Mouse (Mus musculus): ENCODE results near the gene Epn2. TPM values are rescaled to one million over a fixed set of nuclear protein-coding genes. Genes with fewer than 3 reads are reported as not detected.

The Epn2 gene
- total RNA-seq, 2 experiments from 2014 or later, result not detected

DNA sequence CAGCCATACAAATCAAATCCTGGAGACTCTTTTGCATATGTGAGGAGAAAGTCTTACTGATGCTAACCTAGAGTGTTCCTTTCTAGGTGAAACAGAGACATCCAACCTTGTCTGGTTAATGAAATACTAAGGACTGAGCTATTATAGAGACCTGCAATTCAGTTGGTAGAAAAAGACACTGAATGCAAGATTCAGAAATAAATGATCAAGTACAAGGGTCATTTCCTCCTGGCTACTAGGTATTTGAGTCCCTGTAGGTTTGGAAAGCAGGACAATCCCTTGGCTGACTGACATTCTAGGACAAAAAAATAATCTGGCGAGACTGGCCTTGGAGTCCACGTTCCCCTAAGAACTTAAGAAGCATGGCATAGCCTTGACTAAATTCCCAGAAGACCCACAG lies 33.9 kb downstream of the Epn2 start:
- ATAC-seq (replicated peaks; ENCODE audit: poor library complexity), result no peak

DNA sequence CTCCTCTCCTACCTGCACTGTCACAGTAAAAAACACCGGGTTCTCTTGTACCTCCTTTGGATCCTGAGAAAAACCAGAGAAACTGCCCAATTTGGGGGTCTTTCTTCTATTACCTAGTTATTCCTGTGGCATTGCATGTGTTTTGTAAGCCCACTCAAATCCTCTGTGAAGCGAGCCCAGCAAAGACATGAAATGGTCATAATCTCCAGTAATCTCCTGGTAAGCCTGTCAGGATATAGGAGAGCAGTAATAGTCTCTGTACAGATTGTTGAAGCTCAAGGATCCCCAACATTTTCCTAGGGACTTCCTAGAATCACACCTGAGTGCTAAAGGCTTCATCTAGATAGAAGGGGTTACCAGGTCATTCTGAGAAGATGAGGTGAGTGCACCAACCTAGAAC lies 38.4 kb downstream of the Epn2 start:
- ATAC-seq (replicated peaks; ENCODE audit: poor library complexity), result no peak

DNA sequence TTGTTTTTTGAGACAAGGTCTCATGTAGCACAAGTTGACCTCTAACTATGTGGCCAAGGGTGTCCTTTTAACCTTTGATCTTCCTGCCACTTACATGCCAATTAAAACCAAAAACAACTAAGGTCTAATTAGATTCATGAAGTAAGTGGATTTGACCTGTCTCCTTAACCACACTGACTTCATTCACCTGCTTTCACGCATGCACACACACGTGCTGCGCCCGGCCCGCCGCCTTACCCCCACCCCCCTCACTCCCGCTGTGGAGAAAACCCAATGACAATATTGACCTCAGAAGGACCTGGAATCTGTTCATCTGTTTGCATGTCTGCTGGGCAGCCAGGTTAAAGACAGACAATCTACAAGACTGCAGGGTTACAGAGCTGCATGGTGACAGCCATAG lies 38.8 kb downstream of the Epn2 start:
- ATAC-seq (replicated peaks; ENCODE audit: poor library complexity), result no peak

DNA sequence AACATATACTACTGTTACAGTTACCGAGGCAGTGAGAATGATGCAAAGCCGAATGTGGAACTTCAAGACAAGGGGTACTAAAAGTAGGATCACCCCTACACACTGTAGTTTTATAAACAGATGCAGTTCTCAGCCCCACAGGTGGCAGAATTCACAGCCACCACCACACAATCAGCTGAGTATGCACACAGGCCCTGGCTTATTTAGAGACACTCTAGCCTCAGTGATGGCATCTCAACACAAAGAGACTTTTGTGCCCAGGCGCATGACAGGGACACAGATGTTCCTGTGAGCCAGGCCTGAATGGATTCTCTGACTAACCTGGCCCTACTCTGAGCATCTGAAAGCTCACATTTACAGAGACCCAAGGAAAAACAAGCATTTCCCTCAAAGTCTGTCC lies 42.1 kb downstream of the Epn2 start:
- no peak for ATAC-seq (replicated peaks; ENCODE audit: poor library complexity)

DNA sequence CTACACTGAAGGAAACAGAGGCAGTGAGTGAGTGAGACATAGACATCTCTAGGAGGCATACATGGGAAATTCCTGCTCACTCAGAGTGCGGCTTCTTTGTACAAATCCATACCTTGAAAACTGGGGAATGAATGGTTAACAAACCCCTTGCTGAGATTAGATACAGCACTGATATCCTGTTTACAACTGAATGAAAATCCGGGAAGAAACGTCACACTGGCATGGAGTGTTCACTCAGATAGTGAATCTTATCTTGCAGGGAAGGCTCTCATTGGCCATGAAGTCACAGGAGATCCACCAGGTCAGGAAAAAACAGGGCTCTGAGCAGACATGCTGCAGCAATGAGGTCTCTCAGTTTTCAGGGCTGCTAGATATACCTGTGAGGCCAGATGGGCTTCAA lies 42.5 kb downstream of the Epn2 start:
- ATAC-seq (replicated peaks; ENCODE audit: poor library complexity), result no peak

DNA sequence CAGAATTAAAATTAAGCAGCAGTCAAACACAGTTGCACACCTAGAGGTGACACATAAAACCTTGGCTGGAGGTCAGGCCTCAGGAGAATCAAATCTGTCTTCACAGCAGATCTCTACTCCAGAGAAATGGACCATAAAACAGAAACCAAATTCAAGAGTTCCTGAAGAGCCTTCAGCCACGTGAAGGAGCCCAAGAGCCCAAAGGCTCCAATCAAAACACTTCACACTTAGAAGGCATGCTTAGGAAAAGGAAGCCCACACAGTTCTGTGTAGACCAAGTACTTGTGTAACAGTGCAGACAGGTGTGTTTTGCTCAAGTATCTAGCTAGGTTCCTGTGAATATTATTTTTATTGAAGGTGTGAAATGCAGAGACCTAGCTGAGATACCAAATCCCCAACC lies 44.0 kb downstream of the Epn2 start:
- no peak for ATAC-seq (replicated peaks; ENCODE audit: poor library complexity)

DNA sequence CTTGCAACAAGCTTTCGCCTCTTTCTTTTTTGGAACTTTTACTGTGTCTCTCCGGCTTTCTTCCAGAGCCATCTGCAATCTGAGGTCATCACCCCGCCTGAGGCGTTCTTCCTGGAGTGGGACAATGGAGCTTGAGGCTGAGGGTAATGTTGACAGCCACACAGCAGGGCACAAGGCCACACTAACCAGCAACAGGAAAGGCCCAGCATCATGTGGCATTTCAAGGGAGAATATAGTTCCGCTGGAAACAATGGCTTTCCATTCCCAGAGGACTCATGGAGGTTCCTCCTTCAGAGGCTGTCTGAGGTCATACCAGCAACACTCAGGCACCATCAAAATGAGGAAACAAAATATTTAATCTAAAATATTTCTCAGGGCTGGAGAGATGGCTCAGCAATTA lies 45.9 kb downstream of the Epn2 start:
- ATAC-seq (replicated peaks; ENCODE audit: poor library complexity), result no peak

DNA sequence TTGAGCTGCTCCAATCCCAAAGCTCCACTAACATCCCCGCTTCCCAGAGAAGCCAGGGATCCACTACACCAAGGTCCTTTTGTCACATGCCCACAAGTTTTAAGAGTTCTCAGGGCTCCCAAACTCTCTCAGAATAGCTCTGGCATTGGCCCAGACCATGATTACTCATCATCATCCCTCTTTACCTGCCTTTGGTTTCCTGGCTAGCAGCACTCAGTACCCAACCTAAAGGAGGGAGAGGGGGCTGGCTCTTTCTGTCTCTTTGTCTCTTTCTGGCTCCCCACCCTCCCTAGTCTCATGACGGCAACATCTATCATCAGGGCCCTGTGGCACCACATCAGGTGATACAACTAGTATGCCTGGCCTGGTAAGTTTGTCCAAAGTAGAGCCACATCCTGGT lies 46.7 kb downstream of the Epn2 start:
- no peak for ATAC-seq (replicated peaks; ENCODE audit: poor library complexity)

DNA sequence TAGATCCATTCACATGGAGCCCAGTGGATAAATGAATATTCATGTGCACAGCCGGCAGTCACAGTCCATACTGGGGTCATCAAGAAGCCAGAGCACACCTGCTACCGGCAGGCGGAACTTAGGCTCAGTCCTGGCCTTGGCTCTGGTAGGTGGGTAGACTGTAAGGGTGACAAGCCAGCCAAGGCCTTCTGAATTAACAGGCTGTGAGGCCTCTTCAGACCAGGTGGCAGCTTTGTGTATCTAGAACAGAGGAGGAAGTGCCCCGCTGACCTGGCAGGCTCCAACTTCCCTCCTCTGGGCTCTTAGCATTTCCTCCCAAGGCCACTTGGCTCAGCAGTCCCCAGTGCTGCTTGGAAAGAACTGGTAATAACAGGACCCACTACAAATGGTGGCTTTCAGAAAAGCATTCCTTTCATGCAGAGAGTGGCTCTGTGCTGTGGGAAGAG lies 50.2 kb downstream of the Epn2 start:
- no peak for ATAC-seq (replicated peaks; ENCODE audit: poor library complexity)

DNA sequence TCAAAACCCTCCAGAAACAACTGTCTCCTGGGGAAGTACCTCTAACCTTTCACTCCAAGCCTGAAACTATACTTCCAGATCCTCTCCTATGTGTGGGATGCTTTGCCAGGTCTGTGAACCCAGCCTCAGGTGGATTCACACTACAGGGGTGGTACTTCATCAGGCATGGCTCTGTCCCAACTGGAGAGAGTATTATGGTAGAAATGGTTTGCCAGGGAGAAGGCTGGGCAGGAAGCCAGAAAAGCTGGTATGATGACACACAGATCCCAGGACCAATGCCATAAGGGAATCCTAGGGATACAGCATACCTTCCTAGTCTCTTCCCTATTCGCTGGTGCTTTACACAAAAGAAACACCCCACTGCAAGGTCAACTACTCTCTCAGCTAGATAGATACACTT lies 52.6 kb downstream of the Epn2 start:
- no peak for ATAC-seq (replicated peaks; ENCODE audit: poor library complexity)

DNA sequence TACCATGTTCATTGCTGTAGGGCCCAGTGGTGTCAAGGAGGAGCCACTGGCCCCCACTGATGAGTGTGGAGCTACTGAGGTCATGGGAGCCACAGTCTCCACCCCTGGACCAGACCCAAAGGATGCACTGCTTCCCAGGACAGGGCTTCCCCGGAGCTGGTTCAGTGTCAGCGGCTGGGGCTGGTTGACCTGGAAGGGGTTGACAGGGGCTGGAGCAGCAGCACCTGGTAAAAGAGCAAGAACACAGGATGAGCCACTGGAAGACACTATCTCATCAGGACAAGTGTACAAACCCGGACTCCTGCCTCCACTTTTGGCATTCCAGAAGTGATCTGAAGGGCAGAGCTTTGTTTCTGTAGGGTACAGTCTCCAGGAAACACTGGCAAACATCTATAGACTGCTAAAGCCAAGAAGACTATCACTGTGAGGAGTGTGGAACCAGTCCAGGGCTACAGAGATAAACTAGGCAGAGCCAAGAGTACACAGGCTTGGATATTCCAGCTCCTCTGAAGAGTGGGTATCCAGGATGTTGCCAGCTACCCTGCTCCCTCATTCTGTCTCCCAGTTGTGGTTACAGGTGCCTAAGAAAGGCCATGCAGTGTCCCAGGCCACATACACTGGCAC lies 59.9 kb downstream of the Epn2 start:
- no peak for ATAC-seq (replicated peaks; ENCODE audit: poor library complexity)

DNA sequence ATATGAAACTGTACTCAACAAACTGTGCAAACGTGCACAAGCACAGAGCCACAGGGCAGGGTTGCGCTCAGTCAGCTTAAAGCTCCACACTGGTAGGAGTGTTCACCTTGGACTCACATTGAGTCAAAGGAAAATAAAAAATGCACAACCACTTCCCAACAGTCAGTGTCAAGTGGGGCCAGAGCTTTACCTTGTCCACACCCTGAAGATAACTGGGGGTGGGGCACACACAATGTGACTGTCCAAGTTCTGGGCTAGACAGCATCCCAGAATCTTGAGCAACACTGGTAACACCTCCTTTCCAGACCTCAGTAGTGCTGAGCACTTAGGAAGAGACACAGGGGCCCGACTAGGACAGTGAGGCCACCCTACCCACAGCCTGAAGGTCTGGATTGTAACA lies 60.6 kb downstream of the Epn2 start:
- ATAC-seq (replicated peaks; ENCODE audit: poor library complexity), result no peak

DNA sequence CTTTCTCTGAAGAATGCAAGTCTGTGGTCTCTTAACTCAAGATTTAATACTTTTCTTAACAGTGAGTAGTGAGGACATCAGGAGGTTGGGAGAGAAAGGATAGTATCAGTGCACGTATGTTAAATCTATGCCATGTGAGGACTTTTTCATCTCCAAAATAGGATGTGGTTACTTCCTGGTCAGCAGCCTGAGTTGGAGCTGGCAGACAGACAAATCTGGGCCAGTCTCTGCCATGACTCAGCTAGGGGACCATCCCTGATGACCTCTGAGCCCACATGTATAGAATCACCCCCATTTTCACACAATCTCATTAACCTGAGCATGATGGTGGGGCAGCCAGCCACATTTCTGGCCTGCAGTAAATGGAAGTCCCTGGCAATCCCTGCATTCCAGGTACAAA lies 61.5 kb downstream of the Epn2 start:
- ATAC-seq (replicated peaks; ENCODE audit: poor library complexity), result no peak

DNA sequence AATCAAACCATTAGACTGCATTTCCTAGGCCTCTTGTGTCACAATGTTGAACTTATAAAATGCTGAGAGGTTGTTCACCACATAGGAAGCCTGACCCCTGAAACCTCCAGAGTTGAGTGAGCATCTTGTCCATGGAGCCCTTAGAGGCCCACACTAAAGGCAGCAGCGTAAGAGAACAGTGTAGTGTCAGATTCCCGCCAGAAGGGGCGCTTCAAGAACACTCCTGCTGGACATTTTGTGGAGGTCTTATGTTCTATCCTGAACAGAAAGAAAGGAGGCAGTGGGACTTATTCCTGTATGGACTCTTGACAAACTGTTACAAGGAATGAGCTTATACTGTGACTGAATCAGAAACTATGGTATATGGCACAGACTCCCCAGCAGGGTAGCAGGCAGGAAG lies 64.5 kb downstream of the Epn2 start:
- no peak for ATAC-seq (replicated peaks; ENCODE audit: poor library complexity)

DNA sequence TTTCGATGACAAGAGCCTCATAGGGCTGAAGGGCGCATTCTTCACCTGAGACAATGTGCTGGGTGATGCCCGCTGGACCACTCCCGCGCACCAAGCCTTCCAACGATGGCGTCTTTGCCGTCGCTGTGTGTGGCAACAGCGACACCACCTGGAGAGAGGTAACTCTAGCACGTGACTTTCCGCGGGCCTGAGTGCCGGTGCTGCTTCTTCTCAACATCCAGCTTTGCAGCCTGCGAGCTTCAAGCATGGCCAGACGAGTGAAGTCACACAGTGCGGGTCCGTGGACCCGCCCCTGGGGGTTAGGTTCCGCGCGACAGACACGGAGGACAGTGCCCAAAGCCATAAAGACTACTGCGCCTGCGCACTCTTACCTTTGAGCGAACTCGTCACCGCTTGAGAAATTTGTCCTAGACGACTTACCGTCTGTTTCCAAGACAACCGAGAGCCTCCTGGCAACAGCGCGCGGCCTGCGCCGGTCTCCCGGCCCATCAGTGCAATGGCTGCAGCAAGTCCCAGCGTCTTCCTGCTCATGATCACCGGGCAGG lies 74.7 kb downstream of the Epn2 start, which contains the start of gene B9d1:
Gene B9d1, plus strand, starts transcription at position 432 of the 545 bp plus-strand sequence.
- peak; percentile 95 for ATAC-seq (replicated peaks; ENCODE audit: poor library complexity)

DNA sequence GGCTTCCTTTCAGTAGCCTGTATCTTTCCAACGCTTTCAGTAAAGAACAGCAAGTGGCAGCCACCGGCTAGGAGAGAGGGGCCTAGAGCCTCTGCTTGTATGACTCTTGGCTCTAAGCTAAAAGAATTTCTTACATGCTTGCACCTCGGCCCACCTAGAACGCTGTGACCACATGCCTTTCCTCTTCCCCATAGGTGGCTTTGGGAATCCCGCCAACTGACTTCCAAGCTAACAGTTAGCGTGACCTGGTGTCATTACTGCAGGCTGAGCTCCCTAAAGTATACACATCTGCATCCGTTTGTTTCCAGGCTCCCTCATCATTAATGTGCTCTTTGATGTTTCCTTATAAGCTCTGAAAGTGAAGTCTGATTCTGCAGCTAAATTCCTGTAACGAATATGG lies 75.6 kb downstream of the Epn2 start:
- ATAC-seq (replicated peaks; ENCODE audit: poor library complexity), result no peak

DNA sequence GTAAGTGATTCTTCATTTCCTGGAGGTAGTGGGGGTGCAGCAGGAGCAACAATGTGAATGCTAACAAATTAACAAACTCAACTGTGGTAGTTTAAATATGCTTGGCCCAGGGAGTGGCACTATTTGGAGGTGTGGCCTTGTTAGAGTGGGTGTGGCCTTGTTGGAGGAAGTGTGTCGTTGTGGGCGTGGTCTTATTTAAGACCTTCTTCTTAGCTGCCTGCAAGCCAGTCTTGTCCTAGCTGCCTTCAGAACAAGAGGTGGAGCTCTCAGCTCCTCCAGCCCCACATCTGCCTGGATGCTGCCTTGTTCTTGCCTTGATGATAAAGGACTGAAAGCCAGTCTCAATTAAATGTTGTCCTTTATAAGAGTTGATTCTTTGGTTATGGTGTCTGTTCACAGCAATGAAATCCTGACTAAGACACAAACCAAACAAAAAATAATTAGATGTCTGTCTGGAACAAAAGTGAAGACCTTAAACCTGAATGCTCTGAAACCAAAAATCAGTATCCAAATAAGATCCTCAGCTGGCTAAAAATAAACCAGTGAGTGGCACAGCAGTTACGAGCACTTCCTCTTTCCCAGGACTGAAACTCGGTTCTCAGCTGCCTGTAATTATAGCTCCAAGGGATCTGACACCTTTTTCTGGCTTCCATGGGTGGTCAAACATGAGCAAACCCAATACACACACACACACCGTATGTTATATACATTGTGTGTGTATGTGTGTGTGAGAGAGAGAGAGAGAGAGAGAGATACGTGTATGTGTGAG lies 80.6 kb downstream of the Epn2 start:
- peak; percentile 26 for ATAC-seq (replicated peaks; ENCODE audit: poor library complexity)

DNA sequence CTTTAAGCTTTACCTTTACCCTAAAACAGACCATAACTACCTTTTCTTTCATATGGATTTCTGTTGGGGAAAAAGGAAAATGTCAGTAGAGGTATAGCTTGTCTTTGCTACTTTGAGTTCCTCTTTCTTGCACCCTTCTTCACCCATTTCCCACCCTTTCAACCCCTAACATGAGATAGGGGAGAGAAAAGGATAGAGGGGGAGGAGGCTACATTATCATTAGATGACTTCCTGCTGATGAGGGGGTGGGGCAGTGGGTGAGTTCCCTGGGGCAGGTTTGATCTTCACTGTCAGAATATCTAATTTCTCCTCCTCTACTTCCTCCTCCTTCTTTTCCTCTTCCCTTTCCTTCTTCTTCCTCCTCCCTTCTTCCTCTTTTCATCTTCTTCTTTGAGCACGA lies 82.0 kb downstream of the Epn2 start:
- no peak for ATAC-seq (replicated peaks; ENCODE audit: poor library complexity)

DNA sequence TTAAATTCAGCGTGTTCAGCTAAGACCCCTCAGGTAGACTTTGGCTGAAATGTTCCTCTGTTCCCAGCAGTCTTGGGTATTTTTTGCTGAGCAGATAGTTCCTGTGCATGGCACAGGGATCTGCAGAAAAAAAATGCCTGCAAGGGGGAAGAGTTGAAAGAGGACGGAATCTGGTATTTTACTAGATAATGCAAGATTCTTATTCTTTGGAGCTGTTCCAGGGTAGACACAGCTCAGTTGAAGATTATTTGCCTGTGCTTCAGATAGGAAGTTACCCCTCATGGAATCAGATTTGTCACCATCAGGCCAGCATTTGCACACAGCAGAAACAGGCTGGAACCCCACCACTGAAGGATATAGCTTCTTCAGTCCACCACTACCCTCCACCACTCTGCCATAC lies 84.0 kb downstream of the Epn2 start:
- no peak for ATAC-seq (replicated peaks; ENCODE audit: poor library complexity)

DNA sequence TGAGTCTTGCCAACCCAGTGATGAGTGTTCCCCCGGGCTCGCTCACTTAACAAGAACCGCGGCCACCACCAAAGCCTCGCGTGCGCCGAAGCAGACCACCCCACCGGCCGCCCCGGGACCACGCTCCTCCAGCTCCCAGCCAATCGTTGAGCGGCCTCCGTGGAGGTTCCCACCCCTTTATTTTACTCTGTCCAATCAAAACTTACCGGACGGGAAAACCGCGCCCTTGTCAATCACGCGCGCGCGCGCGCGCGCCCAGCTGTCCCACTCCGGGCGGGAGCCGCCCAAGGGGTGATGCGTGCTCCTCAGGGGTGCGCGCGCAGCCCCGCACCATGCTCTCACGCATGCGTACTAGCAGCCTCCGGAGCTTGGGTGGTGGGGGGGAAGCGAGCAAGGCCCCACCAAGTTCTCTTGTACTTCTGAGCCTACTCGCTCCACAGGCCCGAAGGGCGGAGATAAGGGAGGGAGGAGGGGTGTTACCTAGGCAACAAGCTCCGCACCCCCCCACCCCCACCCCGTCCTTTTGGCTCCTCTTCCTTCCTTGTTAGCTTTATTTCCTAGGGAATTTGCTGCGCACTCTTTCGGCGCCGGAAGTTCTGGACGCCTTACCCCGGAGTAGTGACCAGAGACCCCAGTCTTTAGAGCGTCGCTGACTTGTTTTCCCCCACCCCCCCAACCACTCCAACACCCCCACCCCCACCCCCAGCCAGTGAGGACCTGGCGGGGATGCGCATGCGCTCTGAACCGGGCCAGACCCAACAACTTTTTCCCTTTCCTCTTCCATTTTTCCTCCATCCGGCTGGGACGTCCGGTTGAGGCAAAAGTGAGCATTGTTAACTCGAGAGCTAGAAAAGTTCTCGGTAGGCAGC lies 85.1 kb downstream of the Epn2 start, which contains the start of gene Mapk7:
Gene Mapk7, minus strand, starts transcription at position 278 of the 869 bp plus-strand sequence.
- ATAC-seq (replicated peaks; ENCODE audit: poor library complexity), result peak; percentile 89

DNA sequence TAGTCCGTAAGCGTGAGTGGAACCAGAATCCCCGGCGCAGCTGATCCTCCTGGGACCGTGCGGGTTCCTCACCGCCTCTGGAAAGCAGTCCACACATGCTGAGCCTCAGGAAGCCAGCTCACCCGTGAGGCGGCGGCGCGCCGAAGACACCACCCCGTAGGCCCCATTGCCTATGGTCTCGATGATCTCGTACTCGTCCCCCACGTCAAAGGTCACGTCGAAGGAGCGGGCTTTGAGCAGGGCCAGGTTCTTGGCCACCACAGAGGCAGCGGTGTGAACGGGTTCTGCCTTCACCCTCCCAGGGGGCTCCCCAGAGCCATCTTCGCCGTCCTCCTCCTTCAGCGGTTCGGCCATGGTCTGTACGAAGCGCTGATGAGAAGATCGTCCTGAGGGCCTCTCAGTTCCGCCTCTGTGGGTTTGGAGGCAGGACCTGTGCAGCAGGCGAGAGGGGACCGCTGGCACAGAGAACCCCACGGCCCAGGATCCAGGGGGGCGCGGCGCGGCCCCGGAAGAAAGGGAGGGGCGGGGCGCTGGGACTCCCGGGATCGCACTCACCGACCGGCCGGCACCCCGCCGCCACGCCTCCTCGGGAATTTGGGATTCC lies 85.9 kb downstream of the Epn2 start:
- ATAC-seq (replicated peaks; ENCODE audit: poor library complexity), result peak; percentile 57

Measured in megakaryocyte progenitor cell, adult 5-6 weeks (primary cell).